Mouse (Mus musculus): ENCODE measurements around the gene Amelx.

DNA sequence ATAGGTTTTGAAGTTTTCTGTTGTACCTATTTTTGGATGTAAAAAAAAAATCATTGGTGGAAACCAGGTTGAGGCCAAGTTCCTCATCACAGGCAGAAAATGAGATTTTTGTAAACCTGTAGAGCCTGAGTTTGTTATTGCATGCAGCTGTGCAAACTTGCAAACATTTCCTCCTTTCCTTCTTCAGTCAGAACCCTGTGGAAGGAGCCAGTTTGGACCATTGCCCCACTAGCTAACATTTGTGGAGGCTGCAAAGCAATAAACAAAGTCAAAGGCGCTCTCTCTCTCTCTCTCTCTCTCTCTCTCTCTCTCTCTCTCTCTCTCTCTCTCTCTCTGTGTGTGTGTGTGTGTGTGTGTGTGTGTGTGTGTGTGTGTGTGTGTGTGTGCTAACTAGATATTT lies 13.2 kb downstream of the Amelx start:
- no peak for TF ChIP-seq CTCF (IDR thresholded peaks at IDR 0.05; ENCODE audit: control insufficient read depth, insufficient read depth, low read length)
- no peak for TF ChIP-seq POLR2A (IDR thresholded peaks at IDR 0.05; ENCODE audit: borderline replicate concordance, control insufficient read depth, low read depth, low read length)
